Mouse (Mus musculus): ENCODE measurements at regions not wholly inside any gene's neighbourhood (a gene's known extent, or its start where the extent isn't known, plus 50 kb on each side); places are given as distances from the start of the nearest gene placed in this dataset.

- TF ChIP-seq POLR2A (IDR thresholded peaks at IDR 0.05; ENCODE audit: low read depth, low read length) (no peak), CTCF (IDR thresholded peaks at IDR 0.05; ENCODE audit: extremely low read depth, insufficient read depth, insufficient read length, insufficient replicate concordance) (no peak)
These were observed 105.5 kb downstream of the Mbip start for GRCm38 (mm10) chr12:56240206-56240605.

Data from spleen, adult 2 months (tissue).